Mouse (Mus musculus) megakaryocyte-erythroid progenitor cell, adult 5 weeks (primary cell): ENCODE results near the gene Gpr34. TPM values are rescaled to one million over a fixed set of nuclear protein-coding genes. Genes with fewer than 3 reads are reported as not detected.

Source experiments
- polyA plus RNA-seq: library from polyadenylated mRNA; stranded (reverse); fragments of >175 nt; gene quantifications from 2 replicates; pipeline ENCODE4 v1.2.3, GENCODE M21; 2012

The Gpr34 gene
- polyA plus RNA-seq: 0.06 TPM in 1 of 2 replicates, not detected in the other

DNA sequence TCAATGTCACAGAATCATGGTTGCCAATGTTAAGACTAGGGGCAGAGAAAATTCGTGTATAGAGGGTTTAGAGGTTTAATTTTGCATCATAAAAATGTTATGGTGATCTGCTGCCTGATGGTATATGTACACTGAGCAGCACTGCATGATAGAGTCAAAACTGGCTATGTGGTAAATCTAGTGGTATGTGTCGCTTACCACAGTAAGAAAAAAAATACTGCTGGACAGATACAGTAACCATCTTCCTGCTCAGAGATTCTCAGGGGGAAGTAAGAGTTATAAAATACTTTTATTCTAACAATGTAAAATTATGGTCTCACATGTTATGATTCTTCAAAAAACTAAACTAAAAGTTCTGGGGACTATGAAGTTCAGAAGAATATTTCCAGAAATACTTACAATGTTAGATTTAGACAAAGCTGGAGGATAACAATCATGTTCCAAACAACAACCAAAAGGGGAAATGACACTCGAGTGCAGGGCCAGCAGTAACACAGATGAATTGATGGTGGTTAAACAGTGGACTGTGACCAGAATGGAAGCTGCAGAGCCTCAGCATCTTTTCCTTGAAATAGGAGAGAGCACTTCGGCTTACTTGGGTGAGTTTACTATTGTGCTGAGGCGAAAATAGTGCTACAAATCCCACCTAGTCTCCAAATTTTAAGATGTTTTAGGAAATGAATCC lies at the start of gene Gpr34:
Gene Gpr34 (plus strand): TSS at position 491 of the 685 bp plus-strand sequence.

DNA sequence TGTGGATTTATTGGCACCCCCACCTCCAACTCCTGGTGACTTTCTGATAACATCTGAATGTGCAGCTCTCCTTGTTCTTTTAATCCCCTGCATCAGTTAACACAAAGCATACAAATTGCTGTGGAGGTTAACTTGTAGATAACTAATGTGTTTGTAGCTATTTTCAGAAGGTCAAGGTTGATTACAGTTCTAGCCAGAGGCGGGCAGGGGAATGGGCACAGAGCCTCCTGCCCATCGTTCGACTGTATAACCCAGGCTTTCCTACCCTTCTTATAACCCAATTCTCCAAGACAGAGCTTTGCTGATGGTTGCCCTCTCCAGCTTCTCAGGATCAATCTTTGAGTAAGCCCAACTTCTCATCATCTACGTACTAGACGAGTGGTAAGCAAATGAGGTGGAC lies 29.2 kb downstream of the Gpr34 start, which contains the start of gene Gpr82:
Gene Gpr82 (plus strand): TSS at position 301 of the 400 bp plus-strand sequence.

Other genes starting within 250 kb of the Gpr34 start
- not detected in 2 replicates for gene Nyx, start 166.0 kb upstream of the Gpr34 start, polyA plus RNA-seq
- not detected in 2 replicates for gene Gpr82, start 29.3 kb downstream of the Gpr34 start, polyA plus RNA-seq
- gene Cask, start 219.3 kb downstream of the Gpr34 start, polyA plus RNA-seq: 2.2 and 2.4 TPM in 2 replicates